Comparison of ENCODE assay signal across 17 mouse cellular contexts in the genomic region with DNA sequence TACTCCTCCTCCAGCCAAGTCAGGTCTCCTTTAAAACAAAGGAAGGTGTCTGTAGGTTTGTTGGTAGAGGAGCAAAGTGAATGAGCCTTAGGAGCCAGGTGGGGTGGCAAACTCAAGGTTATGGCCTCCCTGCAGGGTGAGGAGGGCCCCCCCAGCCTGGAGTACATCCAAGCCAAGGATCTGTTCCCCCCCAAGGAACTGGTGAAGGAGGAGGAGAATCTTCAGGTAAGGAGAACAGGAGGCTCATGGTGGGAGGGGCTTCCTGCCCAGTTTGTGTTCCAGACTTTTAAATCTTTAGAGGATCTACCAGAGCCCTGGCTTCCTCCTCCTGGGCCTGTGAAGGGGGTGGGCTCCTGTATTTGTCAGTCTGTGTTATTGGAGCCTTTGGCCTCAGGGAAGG. TPM values are rescaled to one million over a fixed set of nuclear protein-coding genes. Genes with fewer than 3 reads are reported as not detected.
DNase-seq lines count a peak whose midpoint lies in the region; ATAC-seq lines count a peak whose summit lies in the region.
"Had no signal": no experiment of that assay in that cellular context is flagged by ENCODE, and none has a peak within 500 bp of the region (broad histone marks: within the 10 kb centered on the region; RNA-seq: fewer than 3 reads in every experiment).

No protein-coding gene starts in this region.

- H3K9ac ChIP-seq in embryonic facial prominence, embryonic 12.5 days, result 0 out of 2 replicates have a peak overlapping the region, but pooled peaks have one; percentile 93
- peak overlapping the region; percentile 81 for H3K9ac ChIP-seq in hindbrain, embryonic 12.5 days
- H3K9ac ChIP-seq in midbrain, embryonic 12.5 days (replicated peaks), result peak overlapping the region; percentile 91

- ATAC-seq in embryonic facial prominence, embryonic 12.5 days (ENCODE audit: insufficient number of reproducible peaks, insufficient read depth, low FRiP score, low TSS enrichment), result no peak
- no peak for ATAC-seq in hindbrain, embryonic 12.5 days (ENCODE audit: low FRiP score)
- no peak for ATAC-seq in midbrain, embryonic 12.5 days (ENCODE audit: low FRiP score, low read depth)
- ATAC-seq: Patski had no signal

- peaks cover 65% of the 10 kb centered on the region for H3K36me3 ChIP-seq in heart, embryonic 10.5 days
- H3K36me3 ChIP-seq in embryonic facial prominence, embryonic 12.5 days, result peaks cover 61% of the 10 kb centered on the region
- peaks cover 56% of the 10 kb centered on the region for H3K36me3 ChIP-seq in hindbrain, embryonic 12.5 days
- H3K36me3 ChIP-seq in midbrain, embryonic 12.5 days, result peaks cover 55% of the 10 kb centered on the region

- 0 out of 2 replicates have a peak overlapping the region, but pooled peaks have one; percentile 69 for H3K4me3 ChIP-seq in heart, embryonic 10.5 days
- H3K4me3 ChIP-seq in embryonic facial prominence, embryonic 12.5 days, result no peak overlapping the region
- peak overlapping the region; percentile 75 for H3K4me3 ChIP-seq in hindbrain, embryonic 12.5 days
- peak overlapping the region; percentile 69 for H3K4me3 ChIP-seq in midbrain, embryonic 12.5 days

- no peaks in the 10 kb centered on the region for H3K27me3 ChIP-seq in heart, embryonic 10.5 days (ENCODE audit: insufficient read depth, poor library complexity, severe bottlenecking)
- no peaks in the 10 kb centered on the region for H3K27me3 ChIP-seq in embryonic facial prominence, embryonic 12.5 days
- no peaks in the 10 kb centered on the region for H3K27me3 ChIP-seq in hindbrain, embryonic 12.5 days
- no peaks in the 10 kb centered on the region for H3K27me3 ChIP-seq in midbrain, embryonic 12.5 days
- H3K27me3 ChIP-seq: Patski had no signal

- intact Hi-C loops in heart, postnatal 10 days (cut with DNase I), result no loop called here

- no peaks in the 10 kb centered on the region for H3K9me3 ChIP-seq in heart, embryonic 10.5 days
- H3K9me3 ChIP-seq in embryonic facial prominence, embryonic 12.5 days, result no peaks in the 10 kb centered on the region
- no peaks in the 10 kb centered on the region for H3K9me3 ChIP-seq in hindbrain, embryonic 12.5 days (replicated peaks)
- H3K9me3 ChIP-seq in midbrain, embryonic 12.5 days, result no peaks in the 10 kb centered on the region

- no peak overlapping the region for H3K27ac ChIP-seq in heart, embryonic 10.5 days
- H3K27ac ChIP-seq in embryonic facial prominence, embryonic 12.5 days, result 0 out of 2 replicates have a peak overlapping the region, but pooled peaks have one; percentile 87
- peak overlapping the region; percentile 92; the same call in 1 of the 2 replicates for H3K27ac ChIP-seq in hindbrain, embryonic 12.5 days
- H3K27ac ChIP-seq in midbrain, embryonic 12.5 days (replicated peaks), result peak overlapping the region; percentile 83

- H3K4me2 ChIP-seq in embryonic facial prominence, embryonic 12.5 days (replicated peaks), result peak overlapping the region; percentile 87; the same call in 1 of the 2 replicates
- peak overlapping the region; percentile 87 for H3K4me2 ChIP-seq in hindbrain, embryonic 12.5 days (replicated peaks)
- H3K4me2 ChIP-seq in midbrain, embryonic 12.5 days (replicated peaks), result peak overlapping the region; percentile 92

- no peak for DNase-seq in heart, embryonic 10.5 days (ENCODE audit: low spot score)
- no peak for DNase-seq in heart, postnatal 10 days
- DNase-seq in T-cell, adult 2 months (ENCODE audit: low spot score), result no peak
- DNase-seq in testis, postnatal 14 days (ENCODE audit: low spot score), result no peak
- no peak for DNase-seq in frontal cortex, postnatal 36 days (ENCODE audit: low spot score in 2 of 2)
- DNase-seq: kidney, adult 18-20 months; lung, adult 2 months had no signal

- peaks cover 48% of the 10 kb centered on the region for H3K4me1 ChIP-seq in heart, embryonic 10.5 days
- peaks cover 35% of the 10 kb centered on the region for H3K4me1 ChIP-seq in embryonic facial prominence, embryonic 12.5 days
- H3K4me1 ChIP-seq in hindbrain, embryonic 12.5 days, result peaks cover 47% of the 10 kb centered on the region
- H3K4me1 ChIP-seq in midbrain, embryonic 12.5 days, result peaks cover 49% of the 10 kb centered on the region

RNA-seq across cellular contexts. Expression of a gene that starts 5.1 kb away (rescaled TPM):
- 29.7 and 38.1 TPM in 2 replicates for polyA plus RNA-seq in heart, embryonic 10.5 days (2016; fragmentation: Nextera tagmentation; extraction: Ambion mirVana)
- total RNA-seq in heart, postnatal 10 days (2021), result 10 to 100 TPM; 14.5 to 15.1 TPM
- polyA plus RNA-seq in embryonic facial prominence, embryonic 12.5 days (2016; fragmentation: Nextera tagmentation; extraction: Ambion mirVana), result 54.9 and 58.2 TPM in 2 replicates
- polyA plus RNA-seq in hindbrain, embryonic 12.5 days (2016; fragmentation: Nextera tagmentation; extraction: Ambion mirVana), result 81.2 and 86.8 TPM in 2 replicates
- polyA plus RNA-seq in midbrain, embryonic 12.5 days (2016; fragmentation: Nextera tagmentation; extraction: Ambion mirVana), result 76.9 and 87.9 TPM in 2 replicates

RNA-seq across cellular contexts. Expression of a gene that starts 19.9 kb away (rescaled TPM):
- polyA plus RNA-seq in heart, embryonic 10.5 days (2016; fragmentation: Nextera tagmentation; extraction: Ambion mirVana), result 0.15 and 0.21 TPM in 2 replicates
- total RNA-seq in heart, postnatal 10 days (2021), result under 1 TPM; 0.05 to 0.14 TPM
- 0.31 and 0.51 TPM in 2 replicates for polyA plus RNA-seq in embryonic facial prominence, embryonic 12.5 days (2016; fragmentation: Nextera tagmentation; extraction: Ambion mirVana)
- polyA plus RNA-seq in hindbrain, embryonic 12.5 days (2016; fragmentation: Nextera tagmentation; extraction: Ambion mirVana), result 0.43 and 0.45 TPM in 2 replicates
- 0.36 and 0.38 TPM in 2 replicates for polyA plus RNA-seq in midbrain, embryonic 12.5 days (2016; fragmentation: Nextera tagmentation; extraction: Ambion mirVana)
- total RNA-seq: common myeloid progenitor, adult 5-6 weeks; monocyte, adult 5-6 weeks had no signal

RNA-seq across cellular contexts. Expression of a gene that starts 28.4 kb away (rescaled TPM):
- polyA plus RNA-seq in heart, embryonic 10.5 days (2016; fragmentation: Nextera tagmentation; extraction: Ambion mirVana), result 11.2 and 14.3 TPM in 2 replicates
- 10 to 100 TPM; 89.3 to 99.0 TPM for total RNA-seq in heart, postnatal 10 days (2021)
- polyA plus RNA-seq in embryonic facial prominence, embryonic 12.5 days (2016; fragmentation: Nextera tagmentation; extraction: Ambion mirVana), result 13.3 TPM in 2 replicates
- polyA plus RNA-seq in hindbrain, embryonic 12.5 days (2016; fragmentation: Nextera tagmentation; extraction: Ambion mirVana), result 13.1 and 14.1 TPM in 2 replicates
- 12.5 and 14.3 TPM in 2 replicates for polyA plus RNA-seq in midbrain, embryonic 12.5 days (2016; fragmentation: Nextera tagmentation; extraction: Ambion mirVana)

RNA-seq across cellular contexts. Expression of a gene that starts 30.6 kb away (rescaled TPM):
- not detected in 2 replicates for polyA plus RNA-seq in heart, embryonic 10.5 days (2016; fragmentation: Nextera tagmentation; extraction: Ambion mirVana)
- total RNA-seq in heart, postnatal 10 days (2021), result not detected
- polyA plus RNA-seq in embryonic facial prominence, embryonic 12.5 days (2016; fragmentation: Nextera tagmentation; extraction: Ambion mirVana), result not detected in 2 replicates
- not detected in 2 replicates for polyA plus RNA-seq in hindbrain, embryonic 12.5 days (2016; fragmentation: Nextera tagmentation; extraction: Ambion mirVana)
- not detected in 2 replicates for polyA plus RNA-seq in midbrain, embryonic 12.5 days (2016; fragmentation: Nextera tagmentation; extraction: Ambion mirVana)
- total RNA-seq: common myeloid progenitor, adult 5-6 weeks; layer of hippocampus, postnatal 25 days; monocyte, adult 5-6 weeks had no signal
- polyA plus RNA-seq: C2C12; frontal cortex, adult 2 months; lung, adult 2 months; Patski; stomach, embryonic 14.5 days had no signal
